Mouse (Mus musculus): Measurements from ENCODE around the gene Gtf2i. TPM values are rescaled to one million over a fixed set of nuclear protein-coding genes. Genes with fewer than 3 reads are reported as not detected.
A peak's percentile ranks its signal among the peaks of the same experiment; 100 is the strongest.

Gene Gtf2i
- total RNA-seq, 2 experiments from 2014 or later, result 220 to 231 TPM

GRCm38 (mm10) chr5:134279371-134279770, 35.2 kb downstream of the Gtf2i start:
- no peak for DNase-seq (ENCODE audit: low spot score in 2 of 2)

- no peak for DNase-seq (ENCODE audit: low spot score in 2 of 2)
Observed at GRCm38 (mm10) chr5:134277109-134277508, 37.5 kb downstream of the Gtf2i start.

GRCm38 (mm10) chr5:134275556-134275955, 39.0 kb downstream of the Gtf2i start:
- DNase-seq (ENCODE audit: low spot score in 2 of 2), result no peak

- DNase-seq (ENCODE audit: low spot score in 2 of 2), result no peak
Observed at GRCm38 (mm10) chr5:134275021-134275420, 39.5 kb downstream of the Gtf2i start.

- no peak for DNase-seq (ENCODE audit: low spot score in 2 of 2)
Observed at GRCm38 (mm10) chr5:134273761-134274160, 40.8 kb downstream of the Gtf2i start.

GRCm38 (mm10) chr5:134272761-134273160, 41.8 kb downstream of the Gtf2i start:
- no peak for DNase-seq (ENCODE audit: low spot score in 2 of 2)

- no peak for DNase-seq (ENCODE audit: low spot score in 2 of 2)
Observed at GRCm38 (mm10) chr5:134271421-134271820, 43.1 kb downstream of the Gtf2i start.

GRCm38 (mm10) chr5:134270566-134270965, 44.0 kb downstream of the Gtf2i start:
- no peak for DNase-seq (ENCODE audit: low spot score in 2 of 2)

GRCm38 (mm10) chr5:134269751-134270150, 44.8 kb downstream of the Gtf2i start:
- no peak for DNase-seq (ENCODE audit: low spot score in 2 of 2)

- DNase-seq (ENCODE audit: low spot score in 2 of 2), result no peak
Observed at GRCm38 (mm10) chr5:134268751-134269150, 45.8 kb downstream of the Gtf2i start.

- DNase-seq (ENCODE audit: low spot score in 2 of 2), result no peak
Observed at GRCm38 (mm10) chr5:134266404-134266803, 48.2 kb downstream of the Gtf2i start.

GRCm38 (mm10) chr5:134265890-134266289, 48.7 kb downstream of the Gtf2i start:
- DNase-seq (ENCODE audit: low spot score in 2 of 2), result no peak

- no peak for DNase-seq (ENCODE audit: low spot score in 2 of 2)
Observed at GRCm38 (mm10) chr5:134260001-134260636, 54.4 kb downstream of the Gtf2i start.

GRCm38 (mm10) chr5:134258934-134259333, 55.6 kb downstream of the Gtf2i start:
- no peak for DNase-seq (ENCODE audit: low spot score in 2 of 2)

- no peak for DNase-seq (ENCODE audit: low spot score in 2 of 2)
Observed at GRCm38 (mm10) chr5:134258395-134258794, 56.2 kb downstream of the Gtf2i start.

- no peak for DNase-seq (ENCODE audit: low spot score in 2 of 2)
Observed at GRCm38 (mm10) chr5:134257349-134258031, 57.1 kb downstream of the Gtf2i start.

GRCm38 (mm10) chr5:134255294-134255693, 59.3 kb downstream of the Gtf2i start:
- peak in 1 of 2 experiments; percentile 31 for DNase-seq (ENCODE audit: low spot score in 2 of 2)

GRCm38 (mm10) chr5:134253806-134254205, 60.8 kb downstream of the Gtf2i start:
- no peak for DNase-seq (ENCODE audit: low spot score in 2 of 2)

GRCm38 (mm10) chr5:134251083-134251482, 63.5 kb downstream of the Gtf2i start:
- no peak for DNase-seq (ENCODE audit: low spot score in 2 of 2)

- DNase-seq (ENCODE audit: low spot score in 2 of 2), result no peak
Observed at GRCm38 (mm10) chr5:134250601-134251000, 64.0 kb downstream of the Gtf2i start.

- DNase-seq (ENCODE audit: low spot score in 2 of 2), result peak in 1 of 2 experiments; percentile 40
Observed at GRCm38 (mm10) chr5:134249245-134249649, 65.3 kb downstream of the Gtf2i start.

- no peak for DNase-seq (ENCODE audit: low spot score in 2 of 2)
Observed at GRCm38 (mm10) chr5:134248608-134249244, 65.8 kb downstream of the Gtf2i start.

Measured in layer of hippocampus, adult 18-20 months (tissue).